Mouse (Mus musculus): ENCODE measurements around the gene Kif1c. TPM values are rescaled to one million over a fixed set of nuclear protein-coding genes. Genes with fewer than 3 reads are reported as not detected.

Gene Kif1c
- polyA plus RNA-seq (2015; fragmentation: Nextera tagmentation; extraction: Ambion mirVana): 0.77 and 1.1 TPM in 2 replicates

- Histone ChIP-seq H3K4me1 (ENCODE audit: control insufficient read depth, low read depth, low read length) (peaks cover 17% of the 10 kb centered on the region), H3K9ac (ENCODE audit: low read depth, low read length) (peak within 1 kb of the TSS; percentile 76), H3K9me3 (replicated peaks; ENCODE audit: control insufficient read depth, low read length) (no peaks in the 10 kb centered on the region), H3K27me3 (ENCODE audit: control insufficient read depth, insufficient read depth, low read depth, low read length) (peaks cover 9% of the 10 kb centered on the region), H3K4me3 (ENCODE audit: low read depth, low read length) (peak within 1 kb of the TSS; percentile 68), H3K4me2 (ENCODE audit: low read depth, low read length) (peak within 1 kb of the TSS; percentile 77), H3K36me3 (ENCODE audit: control insufficient read depth, insufficient read depth) (no peaks in the 10 kb centered on the region), H3K27ac (ENCODE audit: low read length) (peak within 1 kb of the TSS; percentile 86)
- WGBS (ENCODE audit: insufficient replicate concordance): 1% methylated on average over 69 of the region's 69 CpGs
- ATAC-seq (ENCODE audit: low read depth): peak; percentile 94
These were observed at the start of gene Kif1c, which contains the start of gene Inca1 for GRCm38 (mm10) chr11:70699722-70700556. TSS of gene Kif1c (plus strand) at chr11:70700548. TSS of gene Inca1 (minus strand) at chr11:70700155.

GRCm38 (mm10) chr11:70651391-70651790, 49.0 kb upstream of the Kif1c start:
- Histone ChIP-seq H3K27me3 (ENCODE audit: control insufficient read depth, insufficient read depth, low read depth, low read length) (peaks cover 2% of the 10 kb centered on the region; the same call in 1 of the 2 replicates), H3K4me1 (ENCODE audit: control insufficient read depth, low read depth, low read length) (peaks cover 66% of the 10 kb centered on the region), H3K27ac (ENCODE audit: low read length) (peak overlapping the region; percentile 99), H3K36me3 (ENCODE audit: control insufficient read depth, insufficient read depth) (peaks cover 39% of the 10 kb centered on the region), H3K4me3 (ENCODE audit: low read depth, low read length) (peak overlapping the region; percentile 99), H3K4me2 (ENCODE audit: low read depth, low read length) (peak overlapping the region; percentile 92), H3K9me3 (replicated peaks; ENCODE audit: control insufficient read depth, low read length) (no peaks in the 10 kb centered on the region), H3K9ac (ENCODE audit: low read depth, low read length) (peak overlapping the region; percentile 33)
- 27% methylated on average over 2 of the region's 2 CpGs for WGBS (ENCODE audit: insufficient replicate concordance)
- no peak for ATAC-seq (ENCODE audit: low read depth)

- H3K27ac ChIP-seq (ENCODE audit: low read length): peak overlapping the region; percentile 99
- no peaks in the 10 kb centered on the region for H3K9me3 ChIP-seq (replicated peaks; ENCODE audit: control insufficient read depth, low read length)
- ATAC-seq (ENCODE audit: low read depth): no peak
- H3K27me3 ChIP-seq (ENCODE audit: control insufficient read depth, insufficient read depth, low read depth, low read length): peaks cover 2% of the 10 kb centered on the region; the same call in 1 of the 2 replicates
- H3K4me1 ChIP-seq (ENCODE audit: control insufficient read depth, low read depth, low read length): peaks cover 69% of the 10 kb centered on the region
- WGBS (ENCODE audit: insufficient replicate concordance): 29% methylated on average over 12 of the region's 12 CpGs
- peak overlapping the region; percentile 99 for H3K4me3 ChIP-seq (ENCODE audit: low read depth, low read length)
- H3K4me2 ChIP-seq (ENCODE audit: low read depth, low read length): peak overlapping the region; percentile 92
- H3K36me3 ChIP-seq (ENCODE audit: control insufficient read depth, insufficient read depth): peaks cover 39% of the 10 kb centered on the region
- H3K9ac ChIP-seq (ENCODE audit: low read depth, low read length): peak overlapping the region; percentile 100
These were observed 48.1 kb upstream of the Kif1c start for GRCm38 (mm10) chr11:70652029-70652883.

- peak overlapping the region; percentile 99 for H3K27ac ChIP-seq (ENCODE audit: low read length)
- WGBS (ENCODE audit: insufficient replicate concordance): 18% methylated on average over 6 of the region's 6 CpGs
These were observed 47.4 kb upstream of the Kif1c start for GRCm38 (mm10) chr11:70652884-70653344.

GRCm38 (mm10) chr11:70653345-70654197, 46.8 kb upstream of the Kif1c start:
- H3K9me3 ChIP-seq (replicated peaks; ENCODE audit: control insufficient read depth, low read length): no peaks in the 10 kb centered on the region
- H3K4me2 ChIP-seq (ENCODE audit: low read depth, low read length): peak overlapping the region; percentile 92
- ATAC-seq (ENCODE audit: low read depth): peak; percentile 73
- peaks cover 2% of the 10 kb centered on the region; the same call in 1 of the 2 replicates for H3K27me3 ChIP-seq (ENCODE audit: control insufficient read depth, insufficient read depth, low read depth, low read length)
- peak overlapping the region; percentile 99 for H3K4me3 ChIP-seq (ENCODE audit: low read depth, low read length)
- peaks cover 39% of the 10 kb centered on the region for H3K36me3 ChIP-seq (ENCODE audit: control insufficient read depth, insufficient read depth)
- peak overlapping the region; percentile 100 for H3K9ac ChIP-seq (ENCODE audit: low read depth, low read length)
- peaks cover 64% of the 10 kb centered on the region for H3K4me1 ChIP-seq (ENCODE audit: control insufficient read depth, low read depth, low read length)
- WGBS (ENCODE audit: insufficient replicate concordance): 1% methylated on average over 50 of the region's 63 CpGs
- H3K27ac ChIP-seq (ENCODE audit: low read length): peak overlapping the region; percentile 99

More at GRCm38 (mm10) chr11:70652884-70653344, 47.4 kb upstream of the Kif1c start:
- Histone ChIP-seq H3K9me3 (replicated peaks; ENCODE audit: control insufficient read depth, low read length) (no peaks in the 10 kb centered on the region), H3K4me2 (ENCODE audit: low read depth, low read length) (peak overlapping the region; percentile 92), H3K27me3 (ENCODE audit: control insufficient read depth, insufficient read depth, low read depth, low read length) (peaks cover 2% of the 10 kb centered on the region; the same call in 1 of the 2 replicates), H3K36me3 (ENCODE audit: control insufficient read depth, insufficient read depth) (peaks cover 39% of the 10 kb centered on the region), H3K9ac (ENCODE audit: low read depth, low read length) (peak overlapping the region; percentile 100), H3K4me1 (ENCODE audit: control insufficient read depth, low read depth, low read length) (peaks cover 69% of the 10 kb centered on the region), H3K4me3 (ENCODE audit: low read depth, low read length) (peak overlapping the region; percentile 99)
- ATAC-seq (ENCODE audit: low read depth): no peak

GRCm38 (mm10) chr11:70654198-70654922, 46.0 kb upstream of the Kif1c start, which contains the start of gene Pfn1:
TSS of gene Pfn1 (minus strand) at chr11:70654644.
- peak; percentile 64 for ATAC-seq (ENCODE audit: low read depth)
- H3K27ac ChIP-seq (ENCODE audit: low read length): peak within 1 kb of the TSS; percentile 99
- H3K9me3 ChIP-seq (replicated peaks; ENCODE audit: control insufficient read depth, low read length): no peaks in the 10 kb centered on the region
- H3K9ac ChIP-seq (ENCODE audit: low read depth, low read length): peak within 1 kb of the TSS; percentile 100
- H3K27me3 ChIP-seq (ENCODE audit: control insufficient read depth, insufficient read depth, low read depth, low read length): peaks cover 2% of the 10 kb centered on the region; the same call in 1 of the 2 replicates
- under 1% methylated on average over 54 of the region's 61 CpGs for WGBS (ENCODE audit: insufficient replicate concordance)
- peaks cover 56% of the 10 kb centered on the region for H3K4me1 ChIP-seq (ENCODE audit: control insufficient read depth, low read depth, low read length)
- peak within 1 kb of the TSS; percentile 99 for H3K4me3 ChIP-seq (ENCODE audit: low read depth, low read length)
- H3K4me2 ChIP-seq (ENCODE audit: low read depth, low read length): peak within 1 kb of the TSS; percentile 92
- H3K36me3 ChIP-seq (ENCODE audit: control insufficient read depth, insufficient read depth): peaks cover 33% of the 10 kb centered on the region

GRCm38 (mm10) chr11:70654923-70655570, 45.3 kb upstream of the Kif1c start:
- peak overlapping the region; percentile 99 for H3K4me3 ChIP-seq (ENCODE audit: low read depth, low read length)
- under 1% methylated on average over 48 of the region's 48 CpGs for WGBS (ENCODE audit: insufficient replicate concordance)
- peak overlapping the region; percentile 92 for H3K4me2 ChIP-seq (ENCODE audit: low read depth, low read length)
- ATAC-seq (ENCODE audit: low read depth): peak; percentile 59
- peak overlapping the region; percentile 99 for H3K27ac ChIP-seq (ENCODE audit: low read length)
- H3K9me3 ChIP-seq (replicated peaks; ENCODE audit: control insufficient read depth, low read length): no peaks in the 10 kb centered on the region
- peaks cover 49% of the 10 kb centered on the region for H3K4me1 ChIP-seq (ENCODE audit: control insufficient read depth, low read depth, low read length)
- H3K36me3 ChIP-seq (ENCODE audit: control insufficient read depth, insufficient read depth): peaks cover 26% of the 10 kb centered on the region
- H3K9ac ChIP-seq (ENCODE audit: low read depth, low read length): peak overlapping the region; percentile 100
- peaks cover 2% of the 10 kb centered on the region; the same call in 1 of the 2 replicates for H3K27me3 ChIP-seq (ENCODE audit: control insufficient read depth, insufficient read depth, low read depth, low read length)

All from liver, embryonic 16.5 days (tissue).